Mouse (Mus musculus): Measurements from ENCODE around the gene Usp12. TPM values are rescaled to one million over a fixed set of nuclear protein-coding genes. Genes with fewer than 3 reads are reported as not detected.

The Usp12 gene
- polyA plus RNA-seq (2015; fragmentation: Nextera tagmentation; extraction: Ambion mirVana): 7.8 and 9.9 TPM in 2 replicates

- WGBS (ENCODE audit: insufficient replicate concordance): 2% methylated on average over 48 of the region's 51 CpGs
- no peaks in the 10 kb centered on the region for H3K27me3 ChIP-seq
- no peaks in the 10 kb centered on the region for H3K36me3 ChIP-seq
- H3K9ac ChIP-seq: peak within 1 kb of the TSS; percentile 94
- peak; percentile 99 for ATAC-seq (ENCODE audit: low read depth)
- peak within 1 kb of the TSS; percentile 99 for H3K4me2 ChIP-seq
- peak; percentile 95 for DNase-seq
- peaks cover 77% of the 10 kb centered on the region for H3K4me1 ChIP-seq (replicated peaks)
- H3K27ac ChIP-seq: peak within 1 kb of the TSS; percentile 91
- peak within 1 kb of the TSS; percentile 94 for H3K4me3 ChIP-seq (replicated peaks)
- H3K9me3 ChIP-seq (replicated peaks): no peaks in the 10 kb centered on the region
These were observed at the start of gene Usp12 for GRCm38 (mm10) chr5:146794853-146795252. Gene Usp12, minus strand, starts transcription at chr5:146795006.

DNA sequence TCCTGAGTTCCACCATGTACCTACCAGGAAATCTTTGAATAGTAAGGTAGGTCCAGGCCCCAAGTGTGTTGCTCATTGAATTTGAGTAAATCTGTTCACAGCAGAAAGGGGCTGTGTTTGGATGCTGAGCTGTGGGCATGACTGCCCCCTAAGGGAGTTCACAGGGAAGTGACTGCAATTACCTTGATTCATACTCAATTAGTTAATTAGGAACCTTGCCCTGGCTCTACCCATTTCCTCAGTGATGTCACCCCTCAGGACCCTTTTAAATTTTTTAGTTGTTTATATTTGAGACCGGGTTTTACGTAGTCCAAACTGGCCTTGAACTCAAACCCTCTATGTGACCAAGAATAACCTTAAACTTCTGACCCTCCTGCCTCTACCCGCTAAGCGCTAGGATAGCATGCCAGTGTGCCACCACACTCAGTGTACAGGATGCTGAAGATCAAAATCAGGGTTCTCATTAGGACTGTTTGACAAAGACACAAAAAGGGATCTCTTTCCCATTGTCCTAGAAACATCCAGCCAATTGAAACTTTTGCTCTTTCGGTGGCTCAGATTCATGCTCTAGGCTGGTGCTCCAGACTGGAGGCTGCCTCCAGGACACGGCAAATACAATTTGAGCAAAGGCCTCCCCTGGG lies 49.6 kb upstream of the Usp12 start:
- Histone ChIP-seq H3K27ac (no peak overlapping the region), H3K36me3 (no peaks in the 10 kb centered on the region), H3K27me3 (peaks cover 43% of the 10 kb centered on the region), H3K4me1 (replicated peaks) (peaks cover 18% of the 10 kb centered on the region), H3K4me3 (replicated peaks) (peak overlapping the region; percentile 63), H3K9ac (peak overlapping the region; percentile 70; the same call in 1 of the 2 replicates), H3K9me3 (replicated peaks) (no peaks in the 10 kb centered on the region), H3K4me2 (peak overlapping the region; percentile 93)
- ATAC-seq (ENCODE audit: low read depth) (peak; percentile 27), DNase-seq (no peak)
- 15% methylated on average over 6 of the region's 6 CpGs for WGBS (ENCODE audit: insufficient replicate concordance)

DNA sequence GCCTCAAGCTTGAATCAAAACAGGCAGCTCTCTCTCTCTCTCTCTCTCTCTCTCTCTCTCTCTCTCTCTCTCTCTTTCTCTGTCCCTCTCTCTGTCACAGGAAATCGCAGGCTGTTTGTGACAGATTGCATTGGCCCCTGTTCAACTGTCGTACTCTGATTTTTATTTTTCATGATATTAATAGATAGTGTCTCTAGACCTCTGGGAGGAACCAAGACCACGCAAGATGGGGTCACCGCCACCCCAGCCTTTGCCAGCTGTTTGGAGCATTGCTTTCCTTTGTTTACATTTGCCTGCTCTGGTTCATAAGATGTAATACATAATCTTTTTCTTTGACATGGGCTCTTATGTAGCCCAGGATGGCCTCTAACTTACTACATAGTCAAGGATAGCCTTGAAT lies 47.2 kb upstream of the Usp12 start:
- Histone ChIP-seq H3K9ac (no peak overlapping the region), H3K4me3 (replicated peaks) (no peak overlapping the region), H3K27ac (no peak overlapping the region), H3K36me3 (peaks cover 20% of the 10 kb centered on the region), H3K27me3 (peaks cover 40% of the 10 kb centered on the region), H3K9me3 (replicated peaks) (no peaks in the 10 kb centered on the region), H3K4me1 (replicated peaks) (peaks cover 21% of the 10 kb centered on the region), H3K4me2 (no peak overlapping the region)
- DNase-seq (no peak), ATAC-seq (ENCODE audit: low read depth) (no peak)
- WGBS (ENCODE audit: insufficient replicate concordance): 71% methylated on average over 4 of the region's 4 CpGs

GRCm38 (mm10) chr5:146841301-146841700 lies 46.5 kb upstream of the Usp12 start:
- H3K4me3 ChIP-seq (replicated peaks): no peak overlapping the region
- H3K27me3 ChIP-seq: peaks cover 33% of the 10 kb centered on the region
- no peak overlapping the region for H3K4me2 ChIP-seq
- WGBS (ENCODE audit: insufficient replicate concordance): 72% methylated on average over 5 of the region's 5 CpGs
- no peaks in the 10 kb centered on the region for H3K9me3 ChIP-seq (replicated peaks)
- no peak for ATAC-seq (ENCODE audit: low read depth)
- H3K4me1 ChIP-seq (replicated peaks): peaks cover 27% of the 10 kb centered on the region
- no peak for DNase-seq
- H3K27ac ChIP-seq: no peak overlapping the region
- peaks cover 27% of the 10 kb centered on the region for H3K36me3 ChIP-seq
- H3K9ac ChIP-seq: no peak overlapping the region

- no peak overlapping the region for H3K9ac ChIP-seq
- DNase-seq (no peak), ATAC-seq (ENCODE audit: low read depth) (no peak)
- 56% methylated on average over 4 of the region's 4 CpGs for WGBS (ENCODE audit: insufficient replicate concordance)
- no peak overlapping the region for H3K4me3 ChIP-seq (replicated peaks)
- H3K36me3 ChIP-seq: peaks cover 36% of the 10 kb centered on the region
- H3K4me2 ChIP-seq: no peak overlapping the region
- H3K27ac ChIP-seq: no peak overlapping the region
- H3K27me3 ChIP-seq: peaks cover 24% of the 10 kb centered on the region
- no peaks in the 10 kb centered on the region for H3K9me3 ChIP-seq (replicated peaks)
- H3K4me1 ChIP-seq (replicated peaks): peaks cover 26% of the 10 kb centered on the region
These were observed 45.6 kb upstream of the Usp12 start for GRCm38 (mm10) chr5:146840422-146840821.

DNA sequence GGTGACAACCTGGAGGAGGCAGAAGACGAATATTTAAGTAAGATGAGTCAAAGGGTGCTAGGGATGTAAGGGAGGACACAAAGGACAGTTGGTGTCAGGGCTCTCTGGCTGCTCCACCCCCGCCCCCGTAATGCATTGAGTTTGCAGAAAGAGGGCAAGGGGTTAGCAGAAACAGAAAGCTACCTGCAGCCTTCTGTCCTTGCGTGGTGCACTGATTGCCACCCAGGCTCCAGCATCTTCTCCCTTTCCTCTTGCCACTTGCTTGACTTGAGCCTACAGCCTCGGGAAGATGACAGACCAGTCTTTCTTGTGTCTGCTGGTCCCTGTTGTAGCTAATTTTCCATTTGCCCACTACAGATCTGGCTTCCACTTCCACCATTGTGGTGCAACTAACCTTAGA lies 45.0 kb upstream of the Usp12 start:
- no peak for DNase-seq
- Histone ChIP-seq H3K4me1 (replicated peaks) (peaks cover 26% of the 10 kb centered on the region), H3K27ac (no peak overlapping the region; the same call in 1 of the 2 replicates), H3K9ac (no peak overlapping the region), H3K36me3 (peaks cover 43% of the 10 kb centered on the region), H3K27me3 (peaks cover 17% of the 10 kb centered on the region), H3K4me2 (no peak overlapping the region), H3K4me3 (replicated peaks) (no peak overlapping the region), H3K9me3 (replicated peaks) (no peaks in the 10 kb centered on the region)
- ATAC-seq (ENCODE audit: low read depth): no peak
- 55% methylated on average over 5 of the region's 5 CpGs for WGBS (ENCODE audit: insufficient replicate concordance)

- H3K36me3 ChIP-seq: peaks cover 50% of the 10 kb centered on the region
- no peak overlapping the region for H3K4me3 ChIP-seq (replicated peaks)
- no peak overlapping the region for H3K4me2 ChIP-seq
- DNase-seq: no peak
- H3K9me3 ChIP-seq (replicated peaks): no peaks in the 10 kb centered on the region
- 54% methylated on average over 12 of the region's 12 CpGs for WGBS (ENCODE audit: insufficient replicate concordance)
- 0 out of 2 replicates have a peak, but pooled peaks have one; percentile 25 for ATAC-seq (ENCODE audit: low read depth)
- peak overlapping the region; percentile 8; the same call in 1 of the 2 replicates for H3K27ac ChIP-seq
- peaks cover 10% of the 10 kb centered on the region for H3K27me3 ChIP-seq
- no peak overlapping the region for H3K9ac ChIP-seq
- peaks cover 29% of the 10 kb centered on the region for H3K4me1 ChIP-seq (replicated peaks)
These were observed 44.2 kb upstream of the Usp12 start for GRCm38 (mm10) chr5:146838836-146839648.

- Histone ChIP-seq H3K4me3 (replicated peaks) (no peak overlapping the region), H3K27me3 (0 out of 2 replicates have a peak, but pooled peaks cover 1% of the 10 kb centered on the region), H3K36me3 (peaks cover 53% of the 10 kb centered on the region), H3K4me2 (no peak overlapping the region), H3K9ac (no peak overlapping the region), H3K9me3 (replicated peaks) (no peaks in the 10 kb centered on the region), H3K27ac (0 out of 2 replicates have a peak overlapping the region, but pooled peaks have one; percentile 8), H3K4me1 (replicated peaks) (peaks cover 34% of the 10 kb centered on the region)
- 67% methylated on average over 7 of the region's 7 CpGs for WGBS (ENCODE audit: insufficient replicate concordance)
- ATAC-seq (ENCODE audit: low read depth) (no peak), DNase-seq (no peak)
These were observed 43.3 kb upstream of the Usp12 start for GRCm38 (mm10) chr5:146837967-146838720.

DNA sequence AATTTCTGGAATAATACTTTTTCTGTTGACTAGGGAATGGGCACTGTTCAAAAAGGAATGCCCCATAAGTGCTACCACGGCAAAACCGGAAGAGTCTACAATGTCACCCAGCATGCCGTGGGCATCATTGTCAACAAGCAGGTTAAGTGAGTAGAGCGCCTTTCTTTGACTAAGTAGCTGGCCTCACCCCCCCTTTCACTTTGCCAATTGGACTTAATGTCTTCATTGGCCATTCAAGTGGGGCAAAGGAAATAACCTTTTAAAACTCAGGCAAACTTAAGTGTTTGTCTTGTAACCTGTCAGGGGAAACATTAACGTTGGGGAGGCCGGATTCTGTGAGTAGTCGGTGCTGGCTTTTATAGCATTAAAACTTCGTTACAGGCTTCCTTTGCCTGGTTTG lies 40.2 kb upstream of the Usp12 start:
- ATAC-seq (ENCODE audit: low read depth) (no peak), DNase-seq (no peak)
- no peaks in the 10 kb centered on the region for H3K27me3 ChIP-seq
- H3K4me3 ChIP-seq (replicated peaks): peak overlapping the region; percentile 95
- peak overlapping the region; percentile 74 for H3K4me2 ChIP-seq
- H3K4me1 ChIP-seq (replicated peaks): peaks cover 47% of the 10 kb centered on the region
- H3K36me3 ChIP-seq: peaks cover 53% of the 10 kb centered on the region
- peak overlapping the region; percentile 88 for H3K27ac ChIP-seq
- no peaks in the 10 kb centered on the region for H3K9me3 ChIP-seq (replicated peaks)
- 38% methylated on average over 8 of the region's 8 CpGs for WGBS (ENCODE audit: insufficient replicate concordance)
- H3K9ac ChIP-seq: peak overlapping the region; percentile 96

DNA sequence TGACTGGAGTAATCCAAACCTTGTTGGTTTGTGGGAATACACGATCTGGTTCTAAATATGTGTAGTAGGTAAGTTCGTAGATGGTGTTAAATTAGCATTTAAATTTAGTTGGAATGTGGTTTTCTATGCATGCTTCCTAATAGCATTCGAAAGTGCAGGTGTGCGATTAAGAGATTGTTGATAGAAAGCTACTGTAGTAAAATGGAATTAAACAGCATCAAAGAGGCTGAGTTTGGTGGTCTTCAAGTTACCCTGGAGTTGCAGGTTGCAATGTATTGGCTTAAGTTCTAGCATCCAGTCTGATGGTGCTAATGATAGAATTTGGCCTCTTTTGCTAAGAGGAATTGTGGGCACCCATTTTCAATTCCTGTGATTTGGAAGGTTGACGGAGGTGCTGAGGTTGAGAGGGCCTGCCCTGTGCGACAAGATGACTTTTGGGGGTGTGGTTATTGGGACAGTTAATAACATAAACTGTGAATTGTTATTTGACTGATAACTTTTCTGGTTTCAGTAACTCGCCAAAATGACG lies 38.9 kb upstream of the Usp12 start:
- Histone ChIP-seq H3K4me1 (replicated peaks) (peaks cover 58% of the 10 kb centered on the region), H3K9me3 (replicated peaks) (no peaks in the 10 kb centered on the region), H3K4me2 (peak overlapping the region; percentile 74), H3K4me3 (replicated peaks) (peak overlapping the region; percentile 95), H3K9ac (peak overlapping the region; percentile 96), H3K27me3 (no peaks in the 10 kb centered on the region), H3K27ac (peak overlapping the region; percentile 88), H3K36me3 (peaks cover 50% of the 10 kb centered on the region)
- DNase-seq (no peak), ATAC-seq (ENCODE audit: low read depth) (no peak)
- WGBS (ENCODE audit: insufficient replicate concordance): 3% methylated on average over 8 of the region's 8 CpGs

Measured in liver, embryonic 13.5 days (tissue).